Mouse (Mus musculus) cerebellum, adult 11 months (tissue): Measurements from ENCODE around the gene Rsph9.

ENCODE experiments used
- DNase-seq: peaks from one replicate; pipeline ENCODE4 v3.0.0; 2022

Gene Rsph9

DNA sequence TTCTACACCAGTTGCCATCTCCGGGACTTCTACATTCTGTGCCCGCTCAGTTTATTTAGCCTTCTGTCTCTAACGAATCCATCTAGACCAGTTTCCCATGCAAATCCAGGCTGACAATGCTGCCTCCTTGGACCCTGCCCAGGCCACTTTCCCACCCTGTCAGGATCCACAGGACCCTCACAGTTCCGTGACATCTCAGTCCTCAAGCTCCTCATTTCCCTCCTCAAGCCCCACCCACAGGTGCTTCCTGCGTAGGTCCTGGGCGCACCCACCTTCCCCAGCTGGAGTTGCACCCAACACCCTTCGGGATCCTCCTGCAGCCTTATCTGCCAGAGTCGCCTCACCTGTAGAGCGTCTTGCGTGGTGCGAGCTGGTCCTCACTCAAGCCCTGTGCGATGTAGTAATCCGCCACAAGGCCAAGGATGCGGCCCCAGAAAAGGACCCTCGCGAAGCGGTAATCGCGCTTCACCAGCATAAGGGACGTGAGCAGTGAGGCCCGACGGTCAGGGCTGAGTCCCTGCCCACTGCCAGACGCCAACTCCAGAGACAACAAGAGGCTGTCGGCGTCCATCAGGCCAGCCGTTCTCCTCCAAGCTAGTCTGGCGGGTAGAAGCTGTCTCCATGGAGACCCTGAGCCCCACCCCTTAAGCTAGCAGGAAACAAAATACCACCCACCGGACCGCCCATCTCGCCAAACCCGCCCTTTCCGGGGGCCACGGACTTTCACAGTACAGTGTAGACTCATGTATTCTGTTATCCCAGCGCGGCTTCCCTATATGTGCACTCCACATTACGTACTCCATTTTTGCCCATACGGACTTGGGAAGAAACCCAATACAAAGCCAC is at the start of gene Rsph9:
TSS of gene Rsph9 (minus strand) at position 639 of the 846 bp plus-strand sequence.
- no peak for DNase-seq

DNA sequence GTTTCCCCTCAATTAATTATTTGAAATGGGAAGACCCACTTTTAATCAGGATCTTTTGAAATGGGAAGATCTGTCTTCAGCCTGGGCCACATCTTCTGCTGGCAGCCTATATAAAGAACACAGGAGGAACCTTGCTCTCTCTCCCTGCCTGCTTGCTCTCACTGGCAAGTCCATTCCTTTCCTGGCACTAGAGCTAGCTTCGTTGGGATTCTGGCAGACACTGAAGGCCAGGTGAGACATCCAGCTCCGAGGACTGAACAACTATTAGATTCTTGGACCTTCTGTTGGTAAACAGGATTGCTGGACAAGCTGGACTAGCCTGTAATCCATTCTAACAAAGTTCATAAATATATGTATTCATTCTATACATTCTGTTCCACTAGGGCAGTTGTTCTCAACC is 44.8 kb upstream of the Rsph9 start:
- DNase-seq, result no peak

DNA sequence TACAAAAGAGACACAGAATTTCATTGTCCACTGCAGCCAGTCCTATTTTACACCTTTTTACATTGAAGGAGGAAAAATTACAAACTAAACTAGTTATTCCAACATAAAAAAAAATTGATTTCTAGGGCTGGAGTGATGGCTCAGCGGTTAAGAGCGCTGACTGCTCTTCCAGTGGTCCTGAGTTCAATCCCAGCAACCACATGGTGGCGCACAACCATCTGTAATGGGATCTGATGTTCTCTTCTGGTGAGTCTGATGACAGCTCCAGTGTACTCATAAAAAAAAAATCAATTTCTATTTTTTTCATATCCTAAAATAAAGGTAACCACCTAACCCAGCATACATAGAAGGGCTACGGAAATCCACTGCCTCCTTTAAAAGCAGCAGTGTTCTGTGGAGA is 38.3 kb upstream of the Rsph9 start:
- DNase-seq, result no peak

DNA sequence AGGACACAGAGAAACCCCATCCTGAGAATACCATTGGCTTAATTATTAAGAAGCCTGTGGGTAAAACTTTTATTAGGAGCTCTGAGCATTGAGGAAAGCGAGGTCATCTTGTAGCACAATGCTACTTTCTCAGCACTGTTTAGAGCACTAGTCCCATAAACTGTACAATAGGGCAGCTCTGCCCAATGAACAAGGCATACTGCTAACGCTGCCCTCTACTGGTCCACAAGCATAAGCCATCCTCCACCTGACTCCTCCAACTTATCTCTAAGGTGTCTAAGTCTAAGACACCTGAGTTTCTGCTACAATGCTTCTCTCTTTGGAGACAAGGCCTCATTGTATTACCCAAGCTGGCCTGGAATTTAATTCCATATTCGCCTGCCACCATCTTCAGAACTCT is 26.5 kb upstream of the Rsph9 start:
- DNase-seq, result no peak

DNA sequence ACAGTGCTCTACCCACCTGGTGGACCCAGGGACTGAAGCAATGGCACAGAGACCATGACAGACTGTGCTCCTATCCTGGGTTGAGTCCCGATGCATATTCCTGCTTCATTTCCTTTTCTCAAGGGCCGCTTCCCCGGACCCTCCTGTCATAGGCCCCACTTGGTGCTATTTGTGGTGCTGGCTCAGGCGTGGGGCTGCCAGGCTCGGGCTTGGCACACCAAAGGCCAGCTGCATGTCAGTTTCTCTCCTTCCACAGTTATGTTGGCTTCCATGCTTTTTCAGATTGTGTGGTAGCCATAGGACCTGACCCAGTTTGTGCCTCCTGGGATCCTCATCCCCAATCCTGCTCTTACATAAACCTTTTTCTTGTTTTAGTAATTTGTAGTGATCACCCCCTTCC is 24.8 kb upstream of the Rsph9 start:
- DNase-seq, result no peak

DNA sequence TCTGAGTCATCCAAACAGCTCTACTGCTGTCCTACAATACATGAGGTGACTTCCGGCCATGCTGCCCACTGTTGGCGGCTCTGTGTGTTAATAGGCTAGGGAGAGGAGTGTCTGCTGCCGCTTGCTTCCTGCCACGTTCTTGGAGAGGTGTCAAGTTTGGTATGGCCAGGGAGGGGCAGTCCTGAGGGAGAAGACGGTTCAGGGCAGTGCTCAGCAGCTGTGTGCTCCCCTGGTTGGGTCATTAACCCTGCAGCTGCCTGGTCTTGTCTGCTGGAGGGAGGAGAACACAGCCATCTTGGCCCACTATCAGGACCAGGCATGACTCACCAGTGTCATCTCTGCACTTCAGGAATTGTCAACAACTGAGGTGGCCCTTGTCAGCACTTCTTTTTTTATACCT is 24.3 kb upstream of the Rsph9 start:
- no peak for DNase-seq

DNA sequence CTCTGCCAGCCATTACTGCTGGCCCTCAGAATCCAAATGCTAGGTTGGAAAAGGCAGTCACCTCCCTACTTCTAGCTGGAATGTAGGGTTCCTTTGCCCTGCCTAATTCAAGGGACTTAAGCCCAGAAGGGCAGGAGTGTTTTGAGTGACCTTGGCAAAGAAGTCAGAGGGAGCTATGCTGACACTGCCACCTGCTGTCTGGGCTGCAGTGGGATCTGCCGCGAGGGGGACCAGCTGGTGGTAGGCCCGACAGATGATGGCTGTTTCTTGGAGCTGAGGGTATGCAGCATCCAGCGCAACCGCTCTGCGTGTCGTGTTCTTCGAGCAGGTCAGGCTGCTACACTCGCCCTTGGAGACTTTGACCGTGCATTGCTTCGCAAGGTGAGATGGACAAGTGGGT is 23.0 kb upstream of the Rsph9 start:
- no peak for DNase-seq

DNA sequence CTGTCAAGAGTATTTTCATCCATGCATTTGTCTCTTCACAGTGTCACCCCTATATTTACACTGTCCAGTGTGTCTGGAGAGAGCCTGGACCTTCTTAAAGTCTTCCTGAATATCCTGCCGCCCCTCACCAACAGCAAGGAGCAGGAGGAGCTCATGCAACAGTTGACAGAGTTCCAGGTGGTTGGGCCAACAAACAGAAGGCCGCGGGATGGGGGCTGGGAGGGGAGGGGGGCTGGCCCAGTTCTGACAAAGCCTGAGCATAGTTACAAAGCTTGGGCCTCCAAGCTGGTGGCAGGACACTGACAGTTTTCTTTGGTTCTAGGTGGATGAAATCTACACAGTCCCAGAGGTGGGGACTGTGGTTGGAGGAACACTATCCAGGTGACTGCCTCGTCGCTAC is 22.3 kb upstream of the Rsph9 start:
- DNase-seq, result no peak

DNA sequence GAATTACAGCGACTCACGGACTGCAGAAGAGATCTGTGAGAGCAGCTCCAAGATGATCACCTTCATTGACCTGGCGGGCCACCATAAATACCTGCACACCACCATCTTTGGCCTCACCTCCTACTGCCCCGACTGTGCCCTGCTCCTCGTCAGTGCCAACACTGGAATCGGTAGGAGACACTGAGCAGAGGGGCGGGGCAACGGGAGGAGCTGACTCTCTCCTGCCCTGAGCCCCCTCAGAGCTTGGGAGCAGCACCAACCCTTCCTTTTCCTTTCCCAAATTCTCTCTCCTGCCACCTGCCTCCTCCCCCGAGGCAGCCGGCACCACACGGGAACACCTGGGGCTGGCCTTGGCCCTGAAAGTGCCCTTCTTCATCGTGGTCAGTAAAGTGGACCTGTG is 21.4 kb upstream of the Rsph9 start:
- no peak for DNase-seq

DNA sequence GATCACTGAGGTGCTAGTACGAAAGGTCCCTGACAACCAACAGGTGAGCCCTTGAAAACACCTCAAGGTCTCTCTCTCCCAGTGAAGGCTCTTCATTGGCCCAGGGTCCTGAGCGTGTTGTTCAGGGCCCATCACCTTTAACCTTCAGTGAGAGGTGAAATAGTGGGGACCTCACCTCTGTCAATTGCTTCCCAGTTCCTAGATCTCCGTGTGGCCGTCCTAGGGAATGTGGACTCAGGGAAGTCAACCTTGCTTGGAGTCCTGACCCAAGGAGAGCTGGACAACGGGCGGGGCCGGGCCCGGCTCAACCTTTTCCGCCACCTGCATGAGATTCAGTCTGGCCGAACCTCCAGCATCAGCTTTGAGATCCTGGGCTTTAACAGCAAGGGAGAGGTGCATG is 20.8 kb upstream of the Rsph9 start:
- DNase-seq, result no peak

DNA sequence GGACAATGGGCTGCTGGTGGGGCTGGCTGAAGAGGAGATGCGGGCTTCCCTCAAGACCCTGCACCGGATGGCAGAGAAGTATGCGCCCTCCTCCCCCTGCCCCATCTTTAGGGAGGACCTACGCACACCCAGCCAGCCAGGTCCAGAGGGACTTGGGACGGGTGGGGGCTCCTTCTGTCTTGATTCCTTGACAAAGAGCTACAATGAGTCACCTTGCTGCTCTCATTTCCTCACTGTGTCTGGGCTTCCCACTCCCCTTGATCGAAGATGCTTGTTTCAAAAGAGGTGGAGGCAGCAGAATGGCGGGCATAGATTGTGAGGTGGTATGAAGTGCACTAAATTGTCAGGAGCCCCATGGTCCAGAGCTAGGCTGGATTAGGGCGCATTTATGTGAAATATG is 20.3 kb upstream of the Rsph9 start:
- no peak for DNase-seq

DNA sequence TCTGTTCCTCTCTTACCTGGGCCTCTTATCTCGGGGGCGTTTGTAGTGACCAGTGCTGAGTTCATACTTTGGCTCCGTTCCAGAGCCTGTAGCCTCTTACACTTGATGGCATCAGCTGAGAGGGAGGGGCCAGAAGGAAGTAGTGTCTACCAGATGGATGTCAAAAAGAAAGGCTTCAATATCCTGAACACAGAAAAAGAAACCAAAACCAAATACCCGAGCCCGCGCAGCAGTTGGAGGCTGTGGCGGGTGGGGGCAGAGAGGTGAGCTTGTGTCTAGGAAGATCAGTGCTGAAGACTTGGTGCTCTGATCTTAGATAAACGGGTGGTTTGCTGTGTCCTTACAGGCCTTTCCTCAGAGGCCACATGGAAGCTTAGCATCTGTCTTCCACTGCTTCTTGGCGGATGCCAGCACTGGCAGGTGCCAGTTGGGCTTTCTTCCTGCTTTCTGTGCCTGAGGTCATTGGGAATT is 19.0 kb upstream of the Rsph9 start:
- DNase-seq, result no peak

DNA sequence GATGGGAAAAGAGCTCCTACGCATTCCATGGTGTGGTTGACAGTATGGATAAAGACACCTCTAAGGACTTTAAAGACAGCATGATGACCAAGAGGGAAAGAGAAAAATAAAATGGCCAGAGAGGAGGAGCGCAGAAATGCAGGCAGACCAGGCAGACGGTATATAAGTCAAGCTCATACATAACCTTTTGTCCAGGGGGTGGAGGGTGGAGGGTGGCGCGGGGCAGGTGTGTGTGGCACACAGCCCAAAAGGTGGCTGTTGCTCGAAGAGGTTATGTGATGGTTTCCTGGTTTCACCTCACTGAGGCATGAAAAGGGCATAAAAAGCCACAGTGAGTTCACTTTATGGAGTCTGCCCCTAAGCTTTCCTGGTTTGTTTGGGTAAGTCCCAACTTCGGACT is 18.5 kb upstream of the Rsph9 start:
- DNase-seq, result no peak

DNA sequence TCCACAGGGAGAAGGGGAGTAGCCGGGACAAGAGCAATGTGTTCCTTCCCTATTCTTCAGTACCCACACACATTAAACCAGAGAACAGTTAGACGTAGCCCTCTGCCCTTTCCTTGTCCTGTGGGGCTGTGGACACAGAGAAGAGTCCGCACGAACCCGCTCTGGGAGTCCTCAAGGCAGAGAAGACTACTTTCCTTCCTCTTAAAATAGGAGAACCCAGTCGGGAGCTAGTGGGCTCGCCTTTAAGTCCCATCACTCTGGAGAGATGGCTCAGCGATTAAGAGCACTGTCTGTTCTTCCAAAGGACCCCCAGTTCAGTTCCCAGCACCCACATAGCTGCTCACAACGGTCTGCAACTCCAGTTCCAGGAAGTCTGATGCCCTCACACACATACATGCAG is 17.7 kb upstream of the Rsph9 start:
- no peak for DNase-seq

DNA sequence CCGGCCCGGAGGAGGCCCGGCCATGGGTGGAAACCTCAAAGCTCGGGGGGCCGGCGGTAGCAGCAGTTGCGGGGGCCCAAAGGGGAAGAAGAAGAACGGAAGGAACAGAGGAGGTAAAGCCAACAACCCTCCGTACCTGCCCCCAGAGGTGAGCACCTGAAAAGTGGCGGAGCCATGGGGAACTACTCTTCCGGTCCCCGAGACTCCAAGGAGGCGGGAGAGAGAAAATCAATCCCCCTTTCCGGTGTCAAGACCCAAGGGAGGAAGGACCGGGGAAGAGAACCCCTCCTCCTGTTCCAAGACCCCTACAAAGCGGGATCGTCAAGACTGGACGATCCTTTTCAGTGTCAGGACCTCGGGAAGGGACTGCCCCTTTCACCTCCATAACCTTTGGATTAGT is 17.2 kb upstream of the Rsph9 start:
- no peak for DNase-seq

DNA sequence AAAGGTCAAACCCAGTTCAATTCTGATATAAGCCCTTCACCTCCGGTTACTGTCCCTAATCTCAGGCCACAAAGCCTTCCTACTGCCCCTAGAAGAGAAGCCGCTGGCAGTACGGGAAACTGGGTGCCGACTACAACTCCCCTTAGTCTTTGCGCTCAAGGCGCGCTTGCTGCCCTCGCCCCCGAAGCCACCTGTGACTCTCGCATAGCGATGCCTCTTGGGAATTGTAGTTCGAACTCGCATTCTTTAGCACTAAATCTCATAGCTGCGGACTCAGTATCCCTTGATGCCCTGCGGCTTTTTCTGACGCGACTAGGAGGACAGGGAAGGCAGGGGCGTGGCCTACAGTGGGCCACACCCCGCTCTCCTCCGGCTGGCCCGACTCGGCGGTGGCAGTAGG is 16.7 kb upstream of the Rsph9 start, which contains the start of gene Gtpbp2:
TSS of gene Gtpbp2 (plus strand) at position 347 of the 400 bp plus-strand sequence.
- peak; percentile 96 for DNase-seq

DNA sequence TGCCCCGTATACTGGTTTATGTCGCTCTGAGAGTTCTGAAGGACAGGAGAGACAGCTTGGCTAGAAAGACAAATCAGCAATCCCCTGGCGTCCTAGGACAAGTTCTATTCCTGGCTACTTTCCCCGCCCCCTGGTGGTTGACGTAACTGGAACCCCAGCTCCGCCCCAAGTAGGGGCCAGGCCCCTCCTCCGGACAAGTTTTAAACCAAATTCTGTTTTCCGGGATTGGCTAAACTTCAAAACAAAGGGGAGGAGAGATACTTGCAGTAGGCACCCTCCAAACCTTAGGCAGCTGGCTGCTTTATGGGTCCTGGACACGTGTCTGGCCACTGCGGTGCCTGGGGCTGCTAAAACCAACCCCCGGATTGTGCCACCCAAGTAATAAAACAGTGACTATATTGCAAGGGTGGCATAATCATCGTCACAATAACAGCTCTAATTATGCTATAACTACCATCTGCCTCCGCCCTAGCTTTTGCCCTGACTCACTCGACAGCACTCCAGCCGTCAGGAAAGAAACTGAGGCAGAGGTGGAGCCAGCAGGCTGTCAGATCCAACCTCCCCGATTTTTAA is 16.2 kb upstream of the Rsph9 start:
- peak; percentile 78 for DNase-seq

DNA sequence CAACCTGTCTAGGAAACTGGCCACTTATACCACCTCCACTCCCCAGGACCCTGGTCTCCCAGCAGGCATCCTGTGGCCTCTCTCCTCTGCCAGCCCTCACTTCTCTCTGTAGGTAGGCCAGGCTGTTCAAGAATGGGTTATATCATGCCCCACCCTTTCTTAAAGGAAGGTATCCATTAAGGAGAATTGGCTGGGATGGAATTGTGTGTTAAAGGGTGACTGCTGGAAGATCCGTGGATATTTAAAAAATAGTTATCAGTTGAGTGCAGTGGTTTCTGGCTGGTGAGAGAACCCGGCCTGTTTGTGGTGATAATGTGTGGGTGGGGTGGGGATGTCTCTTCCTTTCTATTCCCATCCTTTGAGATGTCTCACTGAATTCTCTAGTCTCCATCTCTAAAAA is 15.2 kb upstream of the Rsph9 start:
- no peak for DNase-seq

DNA sequence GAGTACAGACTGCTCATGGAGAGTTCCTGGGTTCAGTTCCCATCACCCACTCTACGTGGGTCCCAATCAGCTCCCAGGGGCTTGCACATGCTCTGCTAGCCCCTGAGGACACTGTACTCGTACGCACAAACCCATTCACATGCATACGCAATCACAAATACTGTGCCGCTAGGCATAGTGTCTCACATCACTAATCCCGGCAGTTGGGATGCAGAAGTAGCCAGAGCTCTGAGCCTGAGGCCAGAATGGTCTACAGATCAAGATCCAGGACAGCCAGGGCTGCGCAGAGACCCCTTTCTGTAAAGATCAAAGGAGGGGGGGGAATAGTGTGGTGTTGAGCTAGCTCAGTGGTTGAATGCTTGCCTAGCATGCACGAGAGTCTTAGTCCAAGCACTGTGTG is 13.1 kb upstream of the Rsph9 start:
- no peak for DNase-seq

DNA sequence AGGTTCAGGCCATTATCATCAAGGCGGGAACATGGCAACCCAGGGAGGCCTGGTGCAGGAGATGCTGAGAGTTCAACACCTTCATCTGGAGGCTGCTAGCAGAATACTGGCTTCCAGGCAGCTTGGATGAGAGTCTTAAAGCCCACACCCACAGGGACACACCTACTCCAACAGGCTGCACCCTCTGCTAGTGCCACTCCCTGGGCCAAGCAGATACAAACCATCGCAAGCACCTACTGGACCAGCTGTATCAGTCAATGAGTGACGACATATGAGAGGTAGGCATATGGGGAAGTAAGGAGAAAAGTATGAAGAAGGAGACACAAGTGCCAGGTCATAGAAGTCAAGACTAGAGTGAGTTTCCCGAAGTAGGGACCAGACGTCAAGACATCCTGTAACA is 12.7 kb upstream of the Rsph9 start:
- no peak for DNase-seq

DNA sequence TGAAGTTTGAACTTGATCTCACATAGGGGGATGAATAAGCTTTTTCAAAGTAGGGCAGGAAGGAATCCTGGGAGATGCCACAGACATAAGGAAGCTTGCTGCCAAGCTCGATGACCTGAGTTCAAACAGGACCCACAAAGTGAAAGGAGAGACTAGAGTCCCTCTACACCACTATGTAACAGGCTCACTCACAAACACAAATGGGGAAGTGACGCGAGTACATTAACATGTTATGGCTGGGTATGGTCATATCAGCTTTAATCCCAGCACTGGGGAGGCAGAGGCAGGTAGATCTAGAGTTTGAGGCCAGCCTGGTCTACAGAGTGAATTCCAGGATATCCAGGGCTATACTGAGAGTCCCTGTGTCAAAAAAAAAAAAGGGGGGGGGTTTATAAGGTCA is 10.3 kb upstream of the Rsph9 start:
- DNase-seq, result no peak

DNA sequence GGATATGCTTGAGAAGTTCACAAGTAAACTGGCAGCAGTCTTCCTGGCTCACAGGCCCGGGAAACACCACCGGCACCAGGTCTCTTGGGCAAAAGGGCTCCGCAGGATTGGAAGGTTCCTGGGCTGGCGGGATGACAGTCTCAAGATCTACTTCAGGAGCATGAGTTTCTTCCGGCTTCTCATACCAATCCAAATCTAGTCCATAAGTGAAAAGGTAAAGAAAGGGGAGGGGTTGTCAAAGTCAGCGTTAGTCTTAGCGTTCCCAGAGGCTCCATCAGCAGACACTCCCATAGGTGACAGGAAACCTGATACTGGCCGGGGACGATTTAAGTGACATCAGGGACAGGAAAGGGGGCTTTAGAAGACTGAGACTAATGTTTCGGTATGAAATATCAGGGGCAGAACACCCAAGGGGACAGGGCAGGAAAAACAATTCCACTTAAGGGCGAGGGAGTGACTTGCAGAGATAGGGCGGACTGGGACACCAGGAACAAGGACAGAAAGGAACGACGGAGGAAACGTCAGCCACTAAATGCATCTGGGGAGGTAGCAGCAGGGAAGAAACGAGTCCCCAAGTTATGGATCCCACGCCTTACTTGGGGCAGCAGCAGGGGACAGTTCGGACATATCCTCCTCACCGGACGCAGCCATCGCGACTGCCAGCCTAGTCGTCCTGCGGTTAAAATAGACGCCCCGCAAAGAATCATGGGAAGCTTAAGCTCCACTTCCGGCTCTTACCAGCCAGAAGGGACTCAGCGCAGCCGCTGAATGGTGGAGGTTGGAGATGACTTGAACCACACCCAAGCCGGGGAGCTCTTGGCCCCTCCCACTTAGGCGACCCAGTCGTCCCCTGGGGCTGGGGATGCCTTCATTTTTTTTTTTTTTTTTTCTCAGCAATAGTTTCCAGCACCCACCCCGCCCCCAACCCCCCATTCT is 9.1 kb upstream of the Rsph9 start, which contains the start of gene Mad2l1bp:
TSS of gene Mad2l1bp (minus strand) at position 707 of the 936 bp plus-strand sequence.
- DNase-seq, result peak; percentile 76

DNA sequence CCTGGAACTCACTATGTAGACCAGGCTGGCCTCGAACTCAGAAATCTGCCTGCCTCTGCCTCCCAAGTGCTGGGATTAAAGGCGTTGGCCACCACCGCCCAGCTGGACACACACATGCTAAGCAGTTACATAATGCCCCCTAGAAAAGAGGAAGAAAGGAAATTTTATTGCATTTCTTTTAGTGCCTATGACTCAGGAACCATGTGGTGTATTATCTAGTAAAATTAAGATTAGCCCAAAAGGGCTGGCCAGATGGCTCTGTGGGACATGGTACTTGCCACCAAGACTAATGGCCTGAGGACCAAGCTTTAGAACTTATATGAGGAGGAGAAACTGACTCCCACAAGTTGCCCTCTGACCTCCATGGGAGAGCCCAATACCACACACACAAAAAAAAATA is 4.1 kb downstream of the Rsph9 start:
- no peak for DNase-seq
